Mouse (Mus musculus): ENCODE results near the gene Tet3.

DNA sequence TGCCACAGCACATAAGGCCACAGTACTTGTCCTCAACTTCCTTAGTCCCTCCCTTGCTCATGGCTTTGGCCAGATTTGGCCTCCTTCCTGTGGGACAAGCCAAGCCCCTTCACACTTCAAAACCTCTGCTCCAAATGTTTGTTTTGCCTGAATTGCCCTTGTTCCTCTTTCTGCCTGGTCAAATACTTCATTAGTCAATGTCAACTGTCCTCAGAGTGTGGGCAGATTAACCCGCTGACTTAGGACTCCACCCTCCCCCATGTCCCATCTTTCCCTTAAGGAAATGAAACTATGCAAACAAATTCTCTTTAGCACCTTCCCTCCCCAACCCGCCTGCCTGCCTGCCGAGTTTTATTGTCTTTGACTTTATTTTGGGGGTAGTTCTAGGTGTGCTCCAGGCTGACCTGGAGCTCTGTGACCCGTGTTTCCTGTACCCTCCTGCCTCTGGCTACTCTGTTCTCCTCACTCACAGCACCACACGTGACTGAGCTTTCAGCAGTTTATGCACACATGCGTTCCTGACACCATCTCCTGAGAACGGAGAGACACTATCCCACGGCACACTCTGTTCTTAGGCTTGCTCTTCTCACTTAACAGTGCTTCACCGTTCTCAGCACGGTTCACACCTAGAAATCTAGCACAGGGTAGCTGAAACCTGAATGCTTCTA lies 23.7 kb upstream of the Tet3 start:
- TF ChIP-seq POLR2A (IDR thresholded peaks at IDR 0.05; ENCODE audit: control insufficient read depth, extremely low read depth, insufficient read depth, low read length, poor library complexity) (no peak), CTCF (IDR thresholded peaks at IDR 0.05; ENCODE audit: borderline replicate concordance, control insufficient read depth, extremely low read depth, insufficient read depth, low read length, poor library complexity) (no peak)

All from thymus, adult 2 months (tissue).